Comparison of ENCODE assay signal across 10 mouse cellular contexts in genomic region chr5:122303937-122304336, GRCm38 (mm10). TPM values are rescaled to one million over a fixed set of nuclear protein-coding genes. Genes with fewer than 3 reads are reported as not detected.
DNase-seq lines count a peak whose midpoint lies in the region; ATAC-seq and TF ChIP-seq lines count a peak whose summit lies in the region.
"Had no signal": no experiment of that assay in that cellular context is flagged by ENCODE, and none has a peak within 500 bp of the region (broad histone marks: within the 10 kb centered on the region; RNA-seq: fewer than 3 reads in every experiment).

No protein-coding gene starts in this region.

- no peak for ATAC-seq in limb, embryonic 12.5 days (ENCODE audit: insufficient number of reproducible peaks, insufficient read depth, low FRiP score, low TSS enrichment, low read depth)
- ATAC-seq in limb, embryonic 15.5 days (ENCODE audit: insufficient number of reproducible peaks, low FRiP score, low TSS enrichment, low read depth), result no peak

- H3K36me3 ChIP-seq in limb, embryonic 12.5 days, result peaks cover 10% of the 10 kb centered on the region; the same call in 1 of the 2 replicates
- peaks cover 23% of the 10 kb centered on the region for H3K36me3 ChIP-seq in limb, embryonic 10.5 days
- H3K36me3 ChIP-seq in limb, embryonic 15.5 days, result peaks cover 8% of the 10 kb centered on the region; the same call in 1 of the 2 replicates
- H3K36me3 ChIP-seq in heart, embryonic 10.5 days, result peaks cover 28% of the 10 kb centered on the region

- H3K4me3 ChIP-seq in gastrocnemius, adult 2 months, result peak overlapping the region; percentile 13; the same call in 1 of the 2 replicates
- no peak overlapping the region for H3K4me3 ChIP-seq in limb, embryonic 12.5 days (replicated peaks)
- no peak overlapping the region for H3K4me3 ChIP-seq in limb, embryonic 10.5 days
- no peak overlapping the region for H3K4me3 ChIP-seq in limb, embryonic 15.5 days
- H3K4me3 ChIP-seq in heart, embryonic 10.5 days, result no peak overlapping the region

- peaks cover 29% of the 10 kb centered on the region for H3K4me1 ChIP-seq in limb, embryonic 12.5 days (replicated peaks)
- peaks cover 7% of the 10 kb centered on the region for H3K4me1 ChIP-seq in limb, embryonic 10.5 days
- peaks cover 39% of the 10 kb centered on the region for H3K4me1 ChIP-seq in limb, embryonic 15.5 days
- peaks cover 34% of the 10 kb centered on the region for H3K4me1 ChIP-seq in heart, embryonic 10.5 days

- no peak for TF ChIP-seq CTCF in gastrocnemius, adult 2 months (IDR thresholded peaks at IDR 0.05)

- no peak overlapping the region for H3K9ac ChIP-seq in limb, embryonic 12.5 days (replicated peaks)
- no peak overlapping the region for H3K9ac ChIP-seq in limb, embryonic 15.5 days

- intact Hi-C loops in gastrocnemius, adult 2 months (cut with DNase I), result no loop called here
- intact Hi-C loops in gastrocnemius, postnatal 14 days (cut with DNase I; ENCODE audit: low total_unique reads), result no loop called here

- H3K9me3 ChIP-seq in limb, embryonic 12.5 days, result no peaks in the 10 kb centered on the region
- H3K9me3 ChIP-seq in limb, embryonic 10.5 days (replicated peaks), result 0 out of 2 replicates have a peak, but pooled peaks cover 3% of the 10 kb centered on the region
- H3K9me3 ChIP-seq in limb, embryonic 15.5 days, result no peaks in the 10 kb centered on the region
- H3K9me3 ChIP-seq in heart, embryonic 10.5 days, result no peaks in the 10 kb centered on the region

- H3K27me3 ChIP-seq in limb, embryonic 12.5 days, result no peaks in the 10 kb centered on the region
- H3K27me3 ChIP-seq in limb, embryonic 10.5 days (ENCODE audit: low read depth, poor library complexity, severe bottlenecking), result no peaks in the 10 kb centered on the region
- H3K27me3 ChIP-seq in limb, embryonic 15.5 days, result no peaks in the 10 kb centered on the region
- H3K27me3 ChIP-seq in heart, embryonic 10.5 days (ENCODE audit: insufficient read depth, poor library complexity, severe bottlenecking), result no peaks in the 10 kb centered on the region

- DNase-seq in gastrocnemius, adult 2 months, result peak; percentile 60
- no peak for DNase-seq in gastrocnemius, postnatal 14 days
- no peak for DNase-seq in limb, embryonic 10.5 days (ENCODE audit: low spot score)
- peak; percentile 59 for DNase-seq in adipocyte (ENCODE audit: low spot score)
- DNase-seq in urinary bladder, postnatal 10 days (ENCODE audit: low spot score), result no peak
- no peak for DNase-seq in heart, embryonic 10.5 days (ENCODE audit: low spot score)
- DNase-seq: cerebellum, adult 8-10 months; lung, postnatal 14 days had no signal

- H3K27ac ChIP-seq in gastrocnemius, adult 2 months, result peak overlapping the region; percentile 79
- H3K27ac ChIP-seq in limb, embryonic 12.5 days, result peak overlapping the region; percentile 35; the same call in 1 of the 2 replicates
- no peak overlapping the region for H3K27ac ChIP-seq in limb, embryonic 10.5 days
- H3K27ac ChIP-seq in limb, embryonic 15.5 days, result peak overlapping the region; percentile 75
- no peak overlapping the region for H3K27ac ChIP-seq in heart, embryonic 10.5 days

- H3K4me2 ChIP-seq in limb, embryonic 12.5 days, result no peak overlapping the region
- no peak overlapping the region for H3K4me2 ChIP-seq in limb, embryonic 15.5 days

- WGBS in limb, embryonic 12.5 days, result 93% methylated on average over 7 of the region's 7 CpGs
- WGBS in limb, embryonic 10.5 days, result 94% methylated on average over 7 of the region's 7 CpGs
- WGBS in limb, embryonic 15.5 days, result 56% methylated on average over 7 of the region's 7 CpGs
- 90% methylated on average over 7 of the region's 7 CpGs for WGBS in heart, embryonic 10.5 days

RNA-seq across cellular contexts. Expression of gene Pptc7, which starts 19.8 kb away (rescaled TPM):
- 100 to 1,000 TPM; 103 to 115 TPM for total RNA-seq in gastrocnemius, adult 2 months (2021)
- total RNA-seq in gastrocnemius, postnatal 14 days (2021), result 10 to 100 TPM; 39.6 to 74.8 TPM
- 10.1 and 11.4 TPM in 2 replicates for polyA plus RNA-seq in limb, embryonic 12.5 days (2016; fragmentation: Nextera tagmentation; extraction: Ambion mirVana)
- polyA plus RNA-seq in limb, embryonic 10.5 days (2016; fragmentation: Nextera tagmentation; extraction: Ambion mirVana), result 8.2 and 9.7 TPM in 2 replicates
- 6.8 and 7.9 TPM in 2 replicates for polyA plus RNA-seq in limb, embryonic 15.5 days (2015; fragmentation: Nextera tagmentation; extraction: Ambion mirVana)
- polyA plus RNA-seq in heart, embryonic 10.5 days (2016; fragmentation: Nextera tagmentation; extraction: Ambion mirVana), result 9.1 and 9.9 TPM in 2 replicates

RNA-seq across cellular contexts. Expression of gene Tctn1, which starts 39.7 kb away (rescaled TPM):
- 1 to 10 TPM; 1.8 to 2.0 TPM for total RNA-seq in gastrocnemius, adult 2 months (2021)
- 1 to 10 TPM; 2.4 to 3.0 TPM for total RNA-seq in gastrocnemius, postnatal 14 days (2021)
- polyA plus RNA-seq in limb, embryonic 12.5 days (2016; fragmentation: Nextera tagmentation; extraction: Ambion mirVana), result 4.5 and 4.8 TPM in 2 replicates
- polyA plus RNA-seq in limb, embryonic 10.5 days (2016; fragmentation: Nextera tagmentation; extraction: Ambion mirVana), result 4.4 and 4.9 TPM in 2 replicates
- 5.7 and 6.0 TPM in 2 replicates for polyA plus RNA-seq in limb, embryonic 15.5 days (2015; fragmentation: Nextera tagmentation; extraction: Ambion mirVana)
- polyA plus RNA-seq in heart, embryonic 10.5 days (2016; fragmentation: Nextera tagmentation; extraction: Ambion mirVana), result 2.4 and 3.1 TPM in 2 replicates

RNA-seq across cellular contexts. Expression of gene Rad9b, which starts 50.1 kb away (rescaled TPM):
- under 1 TPM; 0.38 to 0.45 TPM for total RNA-seq in gastrocnemius, adult 2 months (2021)
- under 1 TPM; 0.47 to 0.73 TPM for total RNA-seq in gastrocnemius, postnatal 14 days (2021)
- 14.2 and 15.8 TPM in 2 replicates for polyA plus RNA-seq in limb, embryonic 12.5 days (2016; fragmentation: Nextera tagmentation; extraction: Ambion mirVana)
- polyA plus RNA-seq in limb, embryonic 10.5 days (2016; fragmentation: Nextera tagmentation; extraction: Ambion mirVana), result 8.2 and 11.7 TPM in 2 replicates
- polyA plus RNA-seq in limb, embryonic 15.5 days (2015; fragmentation: Nextera tagmentation; extraction: Ambion mirVana), result 10.9 and 11.5 TPM in 2 replicates
- polyA plus RNA-seq in heart, embryonic 10.5 days (2016; fragmentation: Nextera tagmentation; extraction: Ambion mirVana), result 7.0 and 8.8 TPM in 2 replicates

RNA-seq across cellular contexts. Expression of gene Vps29, which starts 50.2 kb away (rescaled TPM):
- total RNA-seq in gastrocnemius, adult 2 months (2021), result 10 to 100 TPM; 35.0 to 46.0 TPM
- 10 to 100 TPM; 48.9 to 50.1 TPM for total RNA-seq in gastrocnemius, postnatal 14 days (2021)
- polyA plus RNA-seq in limb, embryonic 12.5 days (2016; fragmentation: Nextera tagmentation; extraction: Ambion mirVana), result 167 and 170 TPM in 2 replicates
- 191 and 204 TPM in 2 replicates for polyA plus RNA-seq in limb, embryonic 10.5 days (2016; fragmentation: Nextera tagmentation; extraction: Ambion mirVana)
- 184 and 185 TPM in 2 replicates for polyA plus RNA-seq in limb, embryonic 15.5 days (2015; fragmentation: Nextera tagmentation; extraction: Ambion mirVana)
- polyA plus RNA-seq in heart, embryonic 10.5 days (2016; fragmentation: Nextera tagmentation; extraction: Ambion mirVana), result 245 and 246 TPM in 2 replicates

Comparison
In these comparisons a context has a peak if more than half of its experiments do, and no peak if none do; other contexts are left out.
1. DNase-seq: peak in gastrocnemius, adult 2 months (single experiment) and adipocyte (single experiment); none in gastrocnemius, postnatal 14 days (single experiment), limb, embryonic 10.5 days (single experiment), urinary bladder, postnatal 10 days (single experiment) and heart, embryonic 10.5 days (single experiment).
2. H3K27ac ChIP-seq: peak in gastrocnemius, adult 2 months (single experiment), limb, embryonic 12.5 days (single experiment) and limb, embryonic 15.5 days (single experiment); none in limb, embryonic 10.5 days (single experiment) and heart, embryonic 10.5 days (single experiment).